Mouse (Mus musculus) heart, embryonic 14.5 days (tissue): ENCODE measurements around the gene Dok1. TPM values are rescaled to one million over a fixed set of nuclear protein-coding genes. Genes with fewer than 3 reads are reported as not detected.
A peak's percentile ranks its signal among the peaks of the same experiment; 100 is the strongest.

ENCODE experiments used
- ATAC-seq: fragments of 200-750 bp; cut with Nextera tagmentation; 2 replicates; pipeline ENCODE4 v1.8.0; 2017; ENCODE audit warnings: low read depth, moderate TSS enrichment; ENCODE audit not compliant: insufficient number of reproducible peaks, insufficient read depth, low FRiP score
- H3K27ac ChIP-seq, 2 experiments: fragments of 200-500 bp in 1 of 2; fragments of 300-500 bp in 1 of 2; sonication (generic) in 1 of 2; replicated peaks in 1 of 2; 2 replicates each; pipeline ENCODE4 v1.5.1; 2012 to 2014; ENCODE audit warnings: low read depth in 2 of 2, low read length in 2 of 2, control low read depth in 1 of 2, mild to moderate bottlenecking in 1 of 2, mixed read lengths in 1 of 2; ENCODE audit not compliant: control insufficient read depth in 1 of 2, insufficient read depth in 1 of 2
- H3K27me3 ChIP-seq: fragments of 300-500 bp; sonication (generic); 2 replicates; pipeline ENCODE4 v1.6.1; 2014; ENCODE audit warnings: mild to moderate bottlenecking, low read length, control low read depth; ENCODE audit not compliant: control insufficient read depth, insufficient read depth
- H3K36me3 ChIP-seq: fragments of 300-500 bp; sonication (generic); 2 replicates; pipeline ENCODE4 v1.6.1; 2014; ENCODE audit warnings: mild to moderate bottlenecking, control low read depth, low read length, mixed read lengths; ENCODE audit not compliant: control insufficient read depth, insufficient read depth
- H3K4me1 ChIP-seq, 2 experiments: fragments of 200-500 bp in 1 of 2; fragments of 300-500 bp in 1 of 2; sonication (generic) in 1 of 2; 2 replicates each; pipeline ENCODE4 v1.6.1; 2012 to 2014; ENCODE audit warnings: low read length in 2 of 2, control low read depth in 1 of 2, mixed read lengths in 1 of 2; ENCODE audit not compliant: control insufficient read depth in 2 of 2, insufficient read depth in 2 of 2
- H3K4me2 ChIP-seq: fragments of 300-500 bp; sonication (generic); 2 replicates; pipeline ENCODE4 v1.6.1; 2014; ENCODE audit warnings: mild to moderate bottlenecking, low read length
- H3K4me3 ChIP-seq, 2 experiments: fragments of 200-500 bp in 1 of 2; fragments of 300-500 bp in 1 of 2; sonication (generic) in 1 of 2; 2 replicates each; pipeline ENCODE4 v1.5.1; 2012 to 2014; ENCODE audit warnings: low read length in 2 of 2, mild to moderate bottlenecking in 2 of 2, control low read depth in 1 of 2, low read depth in 1 of 2, moderate library complexity in 1 of 2; ENCODE audit not compliant: control insufficient read depth in 1 of 2, insufficient read depth in 1 of 2
- H3K9ac ChIP-seq: fragments of 300-500 bp; sonication (generic); 2 replicates; pipeline ENCODE4 v1.6.1; 2014; ENCODE audit warnings: mild to moderate bottlenecking, low read length
- H3K9me3 ChIP-seq: fragments of 300-500 bp; sonication (generic); 2 replicates; pipeline ENCODE4 v1.6.1; 2016; ENCODE audit warnings: low read length, control low read depth; ENCODE audit not compliant: control insufficient read depth
- WGBS: fragments of 180-500 bp; shearing (Covaris S2); extraction: QIAGEN DNeasy Blood & Tissue Kit; methylation state at CpG from one replicate; pipeline ENCODE4 v1.1.7; 2014; 5-methylcytosine and 5-hydroxymethylcytosine counted together
- polyA plus RNA-seq: library from polyadenylated mRNA; unstranded; fragments of >200 nt; fragmentation: Nextera tagmentation; extraction: Ambion mirVana; gene quantifications from 2 replicates; pipeline ENCODE4 v1.2.1, GENCODE M21; 2014

Gene Dok1
- polyA plus RNA-seq, 1 experiment from 2014 or later = 6.4 TPM

DNA sequence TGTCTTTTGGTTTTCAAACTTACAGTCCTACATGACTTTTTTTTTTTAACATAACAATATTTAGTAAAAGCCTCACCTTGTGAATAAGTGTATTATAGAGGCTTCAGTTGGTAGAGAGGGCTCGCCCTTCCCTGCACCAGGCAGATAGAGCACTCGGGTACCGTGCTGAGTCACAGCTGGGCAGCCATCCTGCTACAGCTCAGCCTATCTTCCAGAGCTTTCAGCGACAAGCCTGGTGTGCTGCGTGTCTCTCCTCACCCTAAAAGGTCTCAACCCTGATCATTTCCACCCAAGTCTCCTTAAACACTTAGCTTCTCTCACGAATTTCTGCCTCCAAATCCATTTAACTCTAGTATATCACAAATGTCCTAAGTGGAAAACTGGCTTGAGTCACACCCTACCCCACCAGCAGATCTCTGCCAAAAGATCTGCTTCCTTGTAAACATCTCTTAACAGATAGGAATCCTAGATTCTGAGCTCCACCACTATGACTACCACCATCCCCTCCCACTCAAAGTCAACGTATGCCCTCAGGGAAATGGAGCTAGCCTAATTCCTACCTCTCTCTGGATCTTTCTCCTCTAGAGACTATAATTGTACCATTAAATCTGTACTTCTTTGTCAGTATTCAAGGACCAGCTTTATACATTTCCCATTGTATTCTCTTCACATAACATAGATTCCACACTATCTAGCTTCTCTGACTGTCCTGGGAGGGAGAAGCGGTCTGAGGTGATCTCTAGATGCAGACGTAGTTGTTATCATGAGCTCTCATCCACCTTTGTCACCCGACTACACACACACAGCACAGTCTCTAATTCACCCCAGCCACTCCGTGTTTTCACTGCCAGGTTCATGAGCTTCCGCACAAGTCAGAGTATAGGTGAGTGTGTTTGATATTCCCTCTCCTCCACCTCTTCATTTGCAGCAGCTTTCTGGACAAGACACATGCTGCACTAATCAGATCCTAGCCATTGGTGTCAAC, 18.5 kb downstream of the Dok1 start:
- Histone ChIP-seq H3K4me1 (peaks cover 6 to 10% of the 10 kb centered on the region in 2 experiments; a peak in 3 of 4 replicates), H3K9ac (no peak overlapping the region), H3K4me3 (no peak overlapping the region), H3K9me3 (no peaks in the 10 kb centered on the region), H3K36me3 (no peaks in the 10 kb centered on the region), H3K27ac (no peak overlapping the region), H3K27me3 (no peaks in the 10 kb centered on the region), H3K4me2 (no peak overlapping the region)
- WGBS = 37% methylated on average over 12 of the region's 12 CpGs
- ATAC-seq = no peak

DNA sequence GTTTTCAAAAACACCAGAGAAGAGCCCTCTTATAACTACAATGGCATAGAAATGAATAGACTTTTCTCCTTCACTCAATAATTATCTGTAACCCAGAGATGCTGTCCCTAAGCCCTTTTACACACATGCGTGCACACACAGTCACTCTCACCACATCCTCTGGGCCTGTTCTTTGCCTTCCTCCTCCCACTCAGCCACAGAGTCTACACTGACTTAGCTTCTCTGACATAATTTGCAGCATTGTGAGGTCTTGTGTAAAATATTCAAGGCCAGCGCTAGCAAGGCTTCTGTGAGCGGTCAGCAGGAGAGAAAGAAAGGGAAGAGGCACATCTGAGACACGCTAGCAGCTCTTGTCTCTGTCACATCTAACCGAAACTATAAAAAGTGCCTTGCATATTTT, 19.8 kb downstream of the Dok1 start:
- Histone ChIP-seq H3K36me3 (no peaks in the 10 kb centered on the region), H3K9ac (no peak overlapping the region), H3K9me3 (no peaks in the 10 kb centered on the region), H3K27me3 (no peaks in the 10 kb centered on the region), H3K4me1 (peaks cover 6 to 10% of the 10 kb centered on the region in 2 experiments; a peak in 3 of 4 replicates), H3K27ac (no peak overlapping the region), H3K4me3 (no peak overlapping the region), H3K4me2 (no peak overlapping the region)
- no peak for ATAC-seq
- WGBS = 81% methylated on average over 5 of the region's 5 CpGs

DNA sequence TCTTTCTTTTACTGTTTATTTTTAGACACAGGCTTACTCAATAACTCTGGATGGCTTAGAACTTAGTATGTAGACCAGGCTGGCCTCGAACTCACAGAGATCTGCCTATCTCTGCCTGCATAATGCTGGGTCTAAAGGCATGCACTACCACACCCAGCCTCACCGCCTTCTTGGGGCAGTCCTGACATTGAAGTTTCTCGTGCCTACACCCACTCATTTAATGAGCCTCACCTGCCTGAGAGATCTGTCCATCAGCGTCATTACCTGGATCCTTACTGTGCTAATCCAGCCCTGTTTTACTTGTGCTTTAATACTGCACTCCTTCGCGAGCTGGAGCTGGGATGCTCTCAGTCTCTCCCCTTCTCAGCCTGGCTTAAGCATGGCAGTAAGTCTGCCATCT, 21.5 kb downstream of the Dok1 start:
- ATAC-seq = no peak
- no peak overlapping the region for H3K4me3 ChIP-seq
- H3K9me3 ChIP-seq = no peaks in the 10 kb centered on the region
- no peak overlapping the region for H3K4me2 ChIP-seq
- no peak overlapping the region for H3K27ac ChIP-seq
- no peak overlapping the region for H3K9ac ChIP-seq
- peaks cover 5 to 6% of the 10 kb centered on the region in 2 experiments; a peak in 2 of 4 replicates for H3K4me1 ChIP-seq
- 79% methylated on average over 6 of the region's 6 CpGs for WGBS
- no peaks in the 10 kb centered on the region for H3K27me3 ChIP-seq
- no peaks in the 10 kb centered on the region for H3K36me3 ChIP-seq

DNA sequence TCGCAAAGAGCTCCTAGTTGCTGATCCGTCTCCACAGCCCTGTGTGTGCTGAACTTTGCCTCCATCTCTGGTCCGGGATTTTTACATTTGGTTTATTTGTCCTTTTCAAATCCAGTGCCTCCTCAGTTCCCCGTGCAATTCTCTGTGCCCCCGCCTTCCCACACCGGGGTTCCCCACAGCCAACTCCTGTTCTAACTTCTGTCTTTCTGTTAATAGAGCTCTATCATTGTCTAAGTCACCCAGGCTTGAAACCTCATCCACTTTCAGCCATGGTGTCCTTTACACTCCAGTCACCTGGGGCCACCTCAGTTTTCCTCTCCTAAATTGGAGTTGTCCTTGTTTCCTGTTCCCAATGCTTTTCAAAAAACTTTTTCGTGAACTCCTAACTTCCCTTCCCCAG, 22.0 kb downstream of the Dok1 start:
- no peak for ATAC-seq
- Histone ChIP-seq H3K4me1 (peaks cover 3 to 6% of the 10 kb centered on the region in 2 experiments; a peak in 2 of 4 replicates), H3K9me3 (no peaks in the 10 kb centered on the region), H3K36me3 (no peaks in the 10 kb centered on the region), H3K27ac (no peak overlapping the region), H3K4me2 (no peak overlapping the region), H3K4me3 (no peak overlapping the region), H3K27me3 (no peaks in the 10 kb centered on the region), H3K9ac (no peak overlapping the region)
- 88% methylated on average over 7 of the region's 7 CpGs for WGBS

DNA sequence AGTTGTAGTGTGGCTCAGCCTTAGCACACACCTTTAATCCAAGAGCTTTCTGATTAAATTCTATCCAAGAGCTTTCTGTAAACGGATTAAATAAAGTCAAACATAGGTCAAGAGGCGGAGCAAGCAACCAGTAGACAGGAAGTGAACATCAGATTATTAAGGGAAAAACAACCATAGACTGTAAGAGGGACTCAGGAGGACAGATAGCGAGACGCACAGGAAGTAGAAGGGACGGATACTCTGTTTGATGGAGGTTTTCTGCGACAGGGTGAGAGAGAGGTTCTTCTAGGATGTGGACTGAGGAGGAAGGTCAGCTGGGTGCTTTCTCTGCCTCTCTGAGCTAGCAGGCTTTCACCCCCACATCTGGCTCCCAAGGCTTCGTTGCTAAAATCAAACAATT, 23.3 kb downstream of the Dok1 start:
- Histone ChIP-seq H3K27ac (0 out of 4 replicates have a peak overlapping the region, but pooled peaks of 1 of the 2 experiments have one; percentile 42), H3K36me3 (no peaks in the 10 kb centered on the region), H3K9me3 (no peaks in the 10 kb centered on the region), H3K4me3 (no peak overlapping the region), H3K27me3 (no peaks in the 10 kb centered on the region), H3K4me2 (no peak overlapping the region; the same call in 1 of the 2 replicates), H3K9ac (no peak overlapping the region), H3K4me1 (peaks cover 7 to 8% of the 10 kb centered on the region in 2 experiments; a peak in 3 of 4 replicates)
- ATAC-seq = no peak
- WGBS = 40% methylated on average over 7 of the region's 7 CpGs

DNA sequence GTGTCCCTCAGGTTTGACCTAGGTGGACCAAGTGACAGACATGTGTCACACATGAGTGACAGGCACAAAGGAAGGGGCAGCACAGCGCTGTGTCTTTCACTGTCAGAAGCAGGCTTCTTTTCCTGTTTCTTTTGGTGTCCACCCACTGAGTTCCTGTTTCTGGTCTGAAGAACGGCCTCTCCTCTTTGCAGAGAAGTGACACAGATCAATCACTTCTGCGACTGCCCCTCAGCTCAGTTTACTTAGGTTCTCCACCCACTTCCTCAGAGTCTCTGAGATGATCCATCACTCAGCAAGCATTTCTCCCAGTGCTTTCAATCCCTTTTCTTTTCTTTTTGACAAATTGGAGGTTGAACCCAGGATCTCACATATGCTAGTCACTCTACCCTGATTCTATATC, 24.6 kb downstream of the Dok1 start:
- no peak for ATAC-seq
- no peak overlapping the region for H3K27ac ChIP-seq
- H3K9ac ChIP-seq = no peak overlapping the region
- H3K36me3 ChIP-seq = no peaks in the 10 kb centered on the region
- no peak overlapping the region for H3K4me3 ChIP-seq
- no peaks in the 10 kb centered on the region for H3K27me3 ChIP-seq
- peaks cover 13 to 17% of the 10 kb centered on the region in 2 experiments for H3K4me1 ChIP-seq
- H3K9me3 ChIP-seq = no peaks in the 10 kb centered on the region
- WGBS = 64% methylated on average over 3 of the region's 3 CpGs
- H3K4me2 ChIP-seq = no peak overlapping the region

DNA sequence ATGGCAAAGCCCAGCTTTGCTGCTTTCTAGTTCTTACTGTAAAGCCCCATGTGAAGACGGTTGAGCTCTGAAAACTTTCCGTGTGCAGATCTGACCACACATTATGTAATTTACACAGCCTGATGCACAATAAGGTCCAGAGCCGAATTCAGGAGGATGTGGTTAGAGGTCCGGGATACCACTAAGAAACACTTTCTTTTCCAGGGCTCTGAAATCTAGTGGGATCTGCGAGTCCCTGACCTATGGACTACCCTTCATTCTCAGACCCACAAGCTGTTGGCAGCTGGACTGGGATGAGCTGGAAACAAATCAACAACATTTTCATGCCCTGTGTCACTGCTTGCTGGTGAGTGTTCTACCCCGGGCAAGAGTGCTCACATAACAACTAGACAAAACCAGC, 27.2 kb downstream of the Dok1 start:
- H3K36me3 ChIP-seq = no peaks in the 10 kb centered on the region
- 89% methylated on average over 6 of the region's 6 CpGs for WGBS
- H3K4me1 ChIP-seq = peaks cover 13 to 17% of the 10 kb centered on the region in 2 experiments
- no peak overlapping the region for H3K9ac ChIP-seq
- H3K27me3 ChIP-seq = no peaks in the 10 kb centered on the region
- H3K27ac ChIP-seq = no peak overlapping the region
- no peak for ATAC-seq
- no peaks in the 10 kb centered on the region for H3K9me3 ChIP-seq
- H3K4me3 ChIP-seq = no peak overlapping the region
- H3K4me2 ChIP-seq = no peak overlapping the region
